Mouse (Mus musculus) C2C12 (cell line): ENCODE measurements around the gene Atrnl1. TPM values are rescaled to one million over a fixed set of nuclear protein-coding genes. Genes with fewer than 3 reads are reported as not detected.

Experiments
- H3K27me3 ChIP-seq: one replicate; pipeline ENCODE4 v1.6.1; 2011; ENCODE audit not compliant: control insufficient read depth, insufficient read depth, insufficient read length
- H3K36me3 ChIP-seq: one replicate; pipeline ENCODE4 v1.6.1; 2011; ENCODE audit not compliant: control insufficient read depth, insufficient read depth
- H3K4me3 ChIP-seq: one replicate; pipeline ENCODE4 v1.5.1; 2011; ENCODE audit warnings: mild to moderate bottlenecking, control low read depth; ENCODE audit not compliant: poor library complexity, insufficient read depth, severe bottlenecking
- H3K79me2 ChIP-seq: one replicate; pipeline ENCODE4 v1.6.1; 2011; ENCODE audit not compliant: control insufficient read depth, insufficient read depth
- H3K79me3 ChIP-seq: one replicate; pipeline ENCODE4 v1.6.1; 2011; ENCODE audit warnings: low read depth, control low read depth
- H3ac ChIP-seq: one replicate; pipeline ENCODE3; 2011; ENCODE audit warnings: low read depth; ENCODE audit not compliant: control insufficient read depth, insufficient read length
- CEBPB ChIP-seq: IDR thresholded peaks from one replicate; pipeline ENCODE4 v1.6.1; 2011; ENCODE audit warnings: low read depth, mild to moderate bottlenecking, control low read depth, moderate library complexity
- CTCF ChIP-seq: IDR thresholded peaks from one replicate; pipeline ENCODE4 v1.5.1; 2011; ENCODE audit not compliant: control insufficient read depth, insufficient read depth, insufficient read length
- FOSL1 ChIP-seq: IDR thresholded peaks from one replicate; pipeline ENCODE4 v1.8.0; 2011; ENCODE audit warnings: mild to moderate bottlenecking, low read length; ENCODE audit not compliant: poor library complexity, insufficient read depth, severe bottlenecking
- MAX ChIP-seq: IDR thresholded peaks from one replicate; pipeline ENCODE4 v1.6.1; 2011; ENCODE audit warnings: mild to moderate bottlenecking, control low read depth
- MYOD1 ChIP-seq: IDR thresholded peaks from one replicate; pipeline ENCODE4 v1.6.1; 2011; ENCODE audit warnings: low read depth; ENCODE audit not compliant: control insufficient read depth, insufficient read length
- MYOG ChIP-seq: IDR thresholded peaks from one replicate; pipeline ENCODE4 v1.6.1; 2011; ENCODE audit not compliant: control insufficient read depth, insufficient read length; ENCODE audit errors: extremely low read depth
- USF1 ChIP-seq: IDR thresholded peaks from one replicate; pipeline ENCODE4 v1.6.1; 2011; ENCODE audit warnings: low read depth, mild to moderate bottlenecking, control low read depth, moderate library complexity
- polyA plus RNA-seq: library from polyadenylated mRNA; unstranded; fragments of >200 nt; fragmentation: generic; extraction: Trizol; gene quantifications from one replicate; pipeline ENCODE4 v1.2.1, GENCODE M21; 2012; ENCODE audit warnings: missing spikeins

Gene Atrnl1
- polyA plus RNA-seq, 1 experiment = 3.3 TPM

GRCm38 (mm10) chr19:57600930-57601328 is 9.9 kb upstream of the Atrnl1 start:
- TF ChIP-seq CEBPB = no peak
- TF ChIP-seq FOSL1 = no peak
- no peak for TF ChIP-seq CTCF
- no peak for TF ChIP-seq MYOG
- Histone ChIP-seq H3K4me3 (no peak overlapping the region), H3K27me3 (no peaks in the 10 kb centered on the region), H3K79me3 (no peaks in the 10 kb centered on the region), H3ac (no peak overlapping the region), H3K79me2 (no peaks in the 10 kb centered on the region), H3K36me3 (no peaks in the 10 kb centered on the region)

GRCm38 (mm10) chr19:57603593-57603992 is 7.2 kb upstream of the Atrnl1 start:
- no peaks in the 10 kb centered on the region for H3K36me3 ChIP-seq
- no peaks in the 10 kb centered on the region for H3K79me2 ChIP-seq
- H3ac ChIP-seq = no peak overlapping the region
- no peak overlapping the region for H3K4me3 ChIP-seq
- no peaks in the 10 kb centered on the region for H3K79me3 ChIP-seq
- TF ChIP-seq CEBPB (no peak), USF1 (no peak), MAX (no peak), MYOD1 (no peak), MYOG (no peak), CTCF (no peak), FOSL1 (no peak)
- H3K27me3 ChIP-seq = no peaks in the 10 kb centered on the region

GRCm38 (mm10) chr19:57605941-57606340 is 4.9 kb upstream of the Atrnl1 start:
- no peaks in the 10 kb centered on the region for H3K27me3 ChIP-seq
- no peak for TF ChIP-seq MYOG
- TF ChIP-seq FOSL1 = no peak
- no peak for TF ChIP-seq CEBPB
- TF ChIP-seq USF1 = no peak
- no peak for TF ChIP-seq MAX
- no peak for TF ChIP-seq CTCF
- TF ChIP-seq MYOD1 = no peak
- H3K4me3 ChIP-seq = no peak overlapping the region
- H3K36me3 ChIP-seq = no peaks in the 10 kb centered on the region
- H3K79me2 ChIP-seq = no peaks in the 10 kb centered on the region
- no peaks in the 10 kb centered on the region for H3K79me3 ChIP-seq
- no peak overlapping the region for H3ac ChIP-seq

GRCm38 (mm10) chr19:57606351-57606750 is 4.5 kb upstream of the Atrnl1 start:
- no peaks in the 10 kb centered on the region for H3K36me3 ChIP-seq
- no peaks in the 10 kb centered on the region for H3K79me3 ChIP-seq
- no peaks in the 10 kb centered on the region for H3K79me2 ChIP-seq
- H3ac ChIP-seq = no peak overlapping the region
- TF ChIP-seq CEBPB = no peak
- no peak for TF ChIP-seq USF1
- TF ChIP-seq MAX = no peak
- no peak for TF ChIP-seq MYOG
- no peak for TF ChIP-seq CTCF
- TF ChIP-seq MYOD1 = no peak
- no peak for TF ChIP-seq FOSL1
- no peak overlapping the region for H3K4me3 ChIP-seq
- H3K27me3 ChIP-seq = no peaks in the 10 kb centered on the region

- no peaks in the 10 kb centered on the region for H3K27me3 ChIP-seq
- H3K4me3 ChIP-seq = peak overlapping the region; percentile 55
- H3ac ChIP-seq = no peak overlapping the region
- no peak for TF ChIP-seq MYOG
- TF ChIP-seq CEBPB = peak; percentile 78
- peak; percentile 3 for TF ChIP-seq MYOD1
- H3K79me3 ChIP-seq = no peaks in the 10 kb centered on the region
- no peaks in the 10 kb centered on the region for H3K79me2 ChIP-seq
- H3K36me3 ChIP-seq = no peaks in the 10 kb centered on the region
Measured at GRCm38 (mm10) chr19:57609361-57610057, 1.3 kb upstream of the Atrnl1 start.

- no peaks in the 10 kb centered on the region for H3K27me3 ChIP-seq
- TF ChIP-seq MYOG (no peak), CEBPB (peak; percentile 73), USF1 (no peak), MYOD1 (no peak), FOSL1 (no peak)
- H3K36me3 ChIP-seq = no peaks in the 10 kb centered on the region
- peak overlapping the region; percentile 55 for H3K4me3 ChIP-seq
- H3ac ChIP-seq = peak overlapping the region; percentile 79
- H3K79me2 ChIP-seq = no peaks in the 10 kb centered on the region
- H3K79me3 ChIP-seq = no peaks in the 10 kb centered on the region
Measured at GRCm38 (mm10) chr19:57610058-57610475, 767 bp upstream of the Atrnl1 start.
